Mouse (Mus musculus): ENCODE data around the gene Meiob. TPM values are rescaled to one million over a fixed set of nuclear protein-coding genes. Genes with fewer than 3 reads are reported as not detected.
A peak's percentile ranks its signal among the peaks of the same experiment; 100 is the strongest.

Gene Meiob
- not detected in 2 replicates for total RNA-seq (2017)

- peak; percentile 72 for ATAC-seq (ENCODE audit: extremely low read depth, insufficient number of reproducible peaks, low FRiP score, poor library complexity, severe bottlenecking)
Observed at GRCm38 (mm10) chr17:24803952-24804951, at the start of gene Meiob. Gene Meiob, plus strand, starts transcription at chr17:24804289.

- ATAC-seq (ENCODE audit: extremely low read depth, insufficient number of reproducible peaks, low FRiP score, poor library complexity, severe bottlenecking) = no peak
Observed at GRCm38 (mm10) chr17:24757394-24757793, 46.7 kb upstream of the Meiob start.

GRCm38 (mm10) chr17:24761121-24761520, 43.0 kb upstream of the Meiob start:
- no peak for ATAC-seq (ENCODE audit: extremely low read depth, insufficient number of reproducible peaks, low FRiP score, poor library complexity, severe bottlenecking)

GRCm38 (mm10) chr17:24765016-24765905, 38.8 kb upstream of the Meiob start:
- no peak for ATAC-seq (ENCODE audit: extremely low read depth, insufficient number of reproducible peaks, low FRiP score, poor library complexity, severe bottlenecking)

- no peak for ATAC-seq (ENCODE audit: extremely low read depth, insufficient number of reproducible peaks, low FRiP score, poor library complexity, severe bottlenecking)
Observed at GRCm38 (mm10) chr17:24766266-24766875, 37.7 kb upstream of the Meiob start.

- no peak for ATAC-seq (ENCODE audit: extremely low read depth, insufficient number of reproducible peaks, low FRiP score, poor library complexity, severe bottlenecking)
Observed at GRCm38 (mm10) chr17:24769146-24769545, 34.9 kb upstream of the Meiob start.

GRCm38 (mm10) chr17:24773241-24773640, 30.8 kb upstream of the Meiob start:
- ATAC-seq (ENCODE audit: extremely low read depth, insufficient number of reproducible peaks, low FRiP score, poor library complexity, severe bottlenecking) = no peak

- no peak for ATAC-seq (ENCODE audit: extremely low read depth, insufficient number of reproducible peaks, low FRiP score, poor library complexity, severe bottlenecking)
Observed at GRCm38 (mm10) chr17:24775173-24775572, 28.9 kb upstream of the Meiob start.

- ATAC-seq (ENCODE audit: extremely low read depth, insufficient number of reproducible peaks, low FRiP score, poor library complexity, severe bottlenecking) = no peak
Observed at GRCm38 (mm10) chr17:24777073-24777472, 27.0 kb upstream of the Meiob start.

- peak; percentile 39; the same call in 1 of the 2 replicates for ATAC-seq (ENCODE audit: extremely low read depth, insufficient number of reproducible peaks, low FRiP score, poor library complexity, severe bottlenecking)
Observed at GRCm38 (mm10) chr17:24780821-24781220, 23.3 kb upstream of the Meiob start.

GRCm38 (mm10) chr17:24792190-24792589, 11.9 kb upstream of the Meiob start:
- no peak for ATAC-seq (ENCODE audit: extremely low read depth, insufficient number of reproducible peaks, low FRiP score, poor library complexity, severe bottlenecking)

- no peak for ATAC-seq (ENCODE audit: extremely low read depth, insufficient number of reproducible peaks, low FRiP score, poor library complexity, severe bottlenecking)
Observed at GRCm38 (mm10) chr17:24794791-24795190, 9.3 kb upstream of the Meiob start.

GRCm38 (mm10) chr17:24796969-24797368, 7.1 kb upstream of the Meiob start:
- ATAC-seq (ENCODE audit: extremely low read depth, insufficient number of reproducible peaks, low FRiP score, poor library complexity, severe bottlenecking) = no peak

GRCm38 (mm10) chr17:24798229-24798628, 5.9 kb upstream of the Meiob start:
- ATAC-seq (ENCODE audit: extremely low read depth, insufficient number of reproducible peaks, low FRiP score, poor library complexity, severe bottlenecking) = no peak

GRCm38 (mm10) chr17:24799476-24799875, 4.6 kb upstream of the Meiob start:
- ATAC-seq (ENCODE audit: extremely low read depth, insufficient number of reproducible peaks, low FRiP score, poor library complexity, severe bottlenecking) = no peak

- no peak for ATAC-seq (ENCODE audit: extremely low read depth, insufficient number of reproducible peaks, low FRiP score, poor library complexity, severe bottlenecking)
Observed at GRCm38 (mm10) chr17:24800524-24800923, 3.6 kb upstream of the Meiob start.

- ATAC-seq (ENCODE audit: extremely low read depth, insufficient number of reproducible peaks, low FRiP score, poor library complexity, severe bottlenecking) = no peak
Observed at GRCm38 (mm10) chr17:24811211-24811610, 7.1 kb downstream of the Meiob start.

GRCm38 (mm10) chr17:24812215-24812614, 8.1 kb downstream of the Meiob start:
- no peak for ATAC-seq (ENCODE audit: extremely low read depth, insufficient number of reproducible peaks, low FRiP score, poor library complexity, severe bottlenecking)

- ATAC-seq (ENCODE audit: extremely low read depth, insufficient number of reproducible peaks, low FRiP score, poor library complexity, severe bottlenecking) = no peak
Observed at GRCm38 (mm10) chr17:24815256-24815655, 11.2 kb downstream of the Meiob start.

All from neutrophil, adult 5-6 weeks (primary cell).